Mouse (Mus musculus) C2C12 (cell line): ENCODE results near the gene Slit3.

Experiments used
- CEBPB ChIP-seq: IDR thresholded peaks from one replicate; pipeline ENCODE4 v1.6.1; 2011; ENCODE audit warnings: low read depth, mild to moderate bottlenecking, control low read depth, moderate library complexity
- CTCF ChIP-seq: IDR thresholded peaks from one replicate; pipeline ENCODE4 v1.5.1; 2011; ENCODE audit not compliant: control insufficient read depth, insufficient read depth, insufficient read length
- FOSL1 ChIP-seq: IDR thresholded peaks from one replicate; pipeline ENCODE4 v1.8.0; 2011; ENCODE audit warnings: mild to moderate bottlenecking, low read length; ENCODE audit not compliant: poor library complexity, insufficient read depth, severe bottlenecking
- MAX ChIP-seq: IDR thresholded peaks from one replicate; pipeline ENCODE4 v1.6.1; 2011; ENCODE audit warnings: mild to moderate bottlenecking, control low read depth
- MYOD1 ChIP-seq: IDR thresholded peaks from one replicate; pipeline ENCODE4 v1.6.1; 2011; ENCODE audit warnings: low read depth; ENCODE audit not compliant: control insufficient read depth, insufficient read length
- USF1 ChIP-seq: IDR thresholded peaks from one replicate; pipeline ENCODE4 v1.6.1; 2011; ENCODE audit warnings: low read depth, mild to moderate bottlenecking, control low read depth, moderate library complexity

- no peak for TF ChIP-seq MAX
- no peak for TF ChIP-seq CTCF
- no peak for TF ChIP-seq USF1
- TF ChIP-seq MYOD1 = no peak
- no peak for TF ChIP-seq CEBPB
- no peak for TF ChIP-seq FOSL1
Measured at GRCm38 (mm10) chr11:35152875-35153274, 31.9 kb downstream of the Slit3 start.
